Mouse (Mus musculus): ENCODE data around the gene Kcnab3. TPM values are rescaled to one million over a fixed set of nuclear protein-coding genes. Genes with fewer than 3 reads are reported as not detected.
A peak's percentile ranks its signal among the peaks of the same experiment; 100 is the strongest.

Kcnab3 gene
- polyA plus RNA-seq (2014; fragmentation: Nextera tagmentation; extraction: Ambion mirVana) = 3.5 and 3.7 TPM in 2 replicates

GRCm38 (mm10) chr11:69325628-69326407 lies at the start of gene Kcnab3:
Gene Kcnab3, plus strand, starts transcription at chr11:69326258.
- WGBS = 10% methylated on average over 26 of the region's 26 CpGs
- H3K4me1 ChIP-seq (replicated peaks; ENCODE audit: control insufficient read depth, insufficient read depth, low read length) = peaks cover 18% of the 10 kb centered on the region
- peak within 1 kb of the TSS; percentile 82 for H3K4me2 ChIP-seq (ENCODE audit: low read depth, low read length, severe bottlenecking)
- H3K4me3 ChIP-seq (ENCODE audit: low read depth, low read length) = peak within 1 kb of the TSS; percentile 50
- H3K27me3 ChIP-seq (ENCODE audit: control insufficient read depth, insufficient read depth, low read length) = peaks cover 13% of the 10 kb centered on the region; the same call in 1 of the 2 replicates
- DNase-seq (ENCODE audit: low spot score) = peak; percentile 88
- no peaks in the 10 kb centered on the region for H3K9me3 ChIP-seq (ENCODE audit: control insufficient read depth, low read length)
- H3K27ac ChIP-seq (ENCODE audit: low read depth, low read length) = no peak within 1 kb of the TSS
- peak; percentile 68 for ATAC-seq (replicated peaks; ENCODE audit: low FRiP score)
- H3K9ac ChIP-seq (ENCODE audit: low read length) = peak within 1 kb of the TSS; percentile 63
- no peaks in the 10 kb centered on the region for H3K36me3 ChIP-seq (ENCODE audit: control insufficient read depth, insufficient read depth, low read length)

DNA sequence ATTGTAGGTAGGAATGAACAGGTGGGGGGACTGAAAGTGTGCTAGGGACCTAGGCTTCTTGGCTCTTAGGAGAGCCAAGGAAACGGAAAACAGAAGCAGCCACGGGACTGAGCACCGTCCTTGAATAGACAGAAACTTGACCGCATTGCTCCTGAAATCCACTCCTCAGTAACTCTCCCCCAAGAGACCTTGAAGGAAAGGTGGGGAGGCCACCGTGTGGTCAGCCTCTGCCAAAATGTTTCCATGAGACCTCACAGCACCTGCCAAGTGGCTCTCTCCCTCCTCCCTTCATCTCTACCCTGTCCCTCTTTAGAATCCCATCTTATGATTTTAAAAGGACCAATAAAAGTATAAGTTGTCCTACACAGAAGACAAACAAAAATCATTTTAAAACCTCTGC lies 48.8 kb upstream of the Kcnab3 start:
- Histone ChIP-seq H3K4me2 (ENCODE audit: low read depth, low read length, severe bottlenecking) (no peak overlapping the region), H3K4me3 (ENCODE audit: low read depth, low read length) (no peak overlapping the region), H3K9ac (ENCODE audit: low read length) (no peak overlapping the region), H3K36me3 (ENCODE audit: control insufficient read depth, insufficient read depth, low read length) (no peaks in the 10 kb centered on the region), H3K9me3 (ENCODE audit: control insufficient read depth, low read length) (no peaks in the 10 kb centered on the region), H3K4me1 (replicated peaks; ENCODE audit: control insufficient read depth, insufficient read depth, low read length) (no peaks in the 10 kb centered on the region), H3K27me3 (ENCODE audit: control insufficient read depth, insufficient read depth, low read length) (no peaks in the 10 kb centered on the region), H3K27ac (ENCODE audit: low read depth, low read length) (no peak overlapping the region)
- no peak for DNase-seq (ENCODE audit: low spot score)
- 80% methylated on average over 5 of the region's 5 CpGs for WGBS
- ATAC-seq (replicated peaks; ENCODE audit: low FRiP score) = no peak

DNA sequence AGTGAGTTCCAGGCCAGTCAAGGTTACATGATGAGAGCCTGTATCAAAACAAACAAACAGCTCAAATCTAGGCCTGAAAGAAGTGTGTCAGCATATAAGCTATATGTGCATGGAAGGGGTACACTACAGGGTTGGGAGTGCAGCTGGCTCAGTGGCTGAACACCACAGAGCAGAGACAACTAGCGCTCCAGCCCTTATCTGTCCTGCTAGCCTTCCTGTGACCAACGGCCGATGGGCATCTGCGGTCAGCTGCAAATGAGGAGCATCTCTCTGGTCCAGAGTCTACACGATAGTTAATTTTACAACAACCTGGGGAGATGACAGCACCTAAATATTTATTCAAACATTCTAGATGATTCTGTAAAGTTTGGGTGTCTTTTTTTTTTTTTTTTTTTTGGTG lies 34.9 kb upstream of the Kcnab3 start:
- Histone ChIP-seq H3K9me3 (ENCODE audit: control insufficient read depth, low read length) (no peaks in the 10 kb centered on the region), H3K27ac (ENCODE audit: low read depth, low read length) (no peak overlapping the region), H3K4me1 (replicated peaks; ENCODE audit: control insufficient read depth, insufficient read depth, low read length) (no peaks in the 10 kb centered on the region), H3K4me2 (ENCODE audit: low read depth, low read length, severe bottlenecking) (no peak overlapping the region), H3K27me3 (ENCODE audit: control insufficient read depth, insufficient read depth, low read length) (no peaks in the 10 kb centered on the region), H3K9ac (ENCODE audit: low read length) (no peak overlapping the region), H3K4me3 (ENCODE audit: low read depth, low read length) (no peak overlapping the region), H3K36me3 (ENCODE audit: control insufficient read depth, insufficient read depth, low read length) (no peaks in the 10 kb centered on the region)
- DNase-seq (ENCODE audit: low spot score) (no peak), ATAC-seq (replicated peaks; ENCODE audit: low FRiP score) (no peak)
- 96% methylated on average over 5 of the region's 5 CpGs for WGBS

DNA sequence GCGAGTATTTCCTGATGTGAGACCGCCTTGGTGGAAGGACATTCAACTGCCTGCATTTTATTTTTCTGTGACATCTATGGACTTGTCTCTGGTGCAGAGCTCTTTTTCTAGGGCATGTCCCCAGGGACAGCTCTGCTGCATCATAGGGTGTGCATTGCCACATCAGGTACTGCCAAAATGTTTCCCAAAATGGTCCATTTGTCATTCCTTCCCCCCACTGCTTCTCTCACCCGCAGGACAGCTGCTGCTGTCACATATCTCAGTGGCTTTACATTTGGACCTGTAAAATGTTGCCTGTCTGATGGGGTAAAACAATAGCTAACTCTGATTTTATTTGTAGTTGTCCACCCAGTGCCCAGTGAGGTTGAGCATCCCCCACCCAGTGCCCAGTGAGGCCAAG lies 30.8 kb upstream of the Kcnab3 start:
- no peak overlapping the region for H3K9ac ChIP-seq (ENCODE audit: low read length)
- H3K4me2 ChIP-seq (ENCODE audit: low read depth, low read length, severe bottlenecking) = no peak overlapping the region
- no peaks in the 10 kb centered on the region for H3K9me3 ChIP-seq (ENCODE audit: control insufficient read depth, low read length)
- ATAC-seq (replicated peaks; ENCODE audit: low FRiP score) (no peak), DNase-seq (ENCODE audit: low spot score) (no peak)
- no peaks in the 10 kb centered on the region for H3K4me1 ChIP-seq (replicated peaks; ENCODE audit: control insufficient read depth, insufficient read depth, low read length)
- 96% methylated on average over 3 of the region's 3 CpGs for WGBS
- no peaks in the 10 kb centered on the region for H3K36me3 ChIP-seq (ENCODE audit: control insufficient read depth, insufficient read depth, low read length)
- no peaks in the 10 kb centered on the region for H3K27me3 ChIP-seq (ENCODE audit: control insufficient read depth, insufficient read depth, low read length)
- H3K4me3 ChIP-seq (ENCODE audit: low read depth, low read length) = no peak overlapping the region
- no peak overlapping the region for H3K27ac ChIP-seq (ENCODE audit: low read depth, low read length)

DNA sequence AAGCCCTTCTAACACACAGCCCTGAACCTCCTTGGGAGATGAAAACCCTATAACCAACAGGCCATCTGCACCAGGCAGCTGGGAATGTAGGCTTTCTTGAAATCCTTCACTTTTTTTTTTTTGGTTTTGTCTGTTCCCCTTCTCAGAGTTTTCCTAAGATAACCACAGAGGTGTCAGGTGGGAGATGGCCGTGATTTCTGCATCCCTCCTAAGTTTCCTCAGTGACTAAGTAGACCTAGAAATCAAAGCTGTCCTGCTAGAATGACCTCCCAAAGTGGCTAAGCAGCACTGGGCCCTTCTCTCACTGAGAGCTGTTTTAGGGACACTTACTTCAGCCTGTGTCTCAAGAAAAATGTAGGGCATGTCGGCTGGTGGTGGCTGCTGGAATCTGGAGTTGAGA lies 28.3 kb upstream of the Kcnab3 start:
- no peaks in the 10 kb centered on the region for H3K27me3 ChIP-seq (ENCODE audit: control insufficient read depth, insufficient read depth, low read length)
- no peaks in the 10 kb centered on the region for H3K9me3 ChIP-seq (ENCODE audit: control insufficient read depth, low read length)
- H3K36me3 ChIP-seq (ENCODE audit: control insufficient read depth, insufficient read depth, low read length) = peaks cover 3% of the 10 kb centered on the region; the same call in 1 of the 2 replicates
- H3K4me3 ChIP-seq (ENCODE audit: low read depth, low read length) = no peak overlapping the region
- no peak overlapping the region for H3K9ac ChIP-seq (ENCODE audit: low read length)
- no peak overlapping the region for H3K27ac ChIP-seq (ENCODE audit: low read depth, low read length)
- ATAC-seq (replicated peaks; ENCODE audit: low FRiP score) (no peak), DNase-seq (ENCODE audit: low spot score) (no peak)
- no peak overlapping the region for H3K4me2 ChIP-seq (ENCODE audit: low read depth, low read length, severe bottlenecking)
- H3K4me1 ChIP-seq (replicated peaks; ENCODE audit: control insufficient read depth, insufficient read depth, low read length) = no peaks in the 10 kb centered on the region
- 91% methylated on average over 2 of the region's 2 CpGs for WGBS

- WGBS = 68% methylated on average over 7 of the region's 7 CpGs
- no peak overlapping the region for H3K9ac ChIP-seq (ENCODE audit: low read length)
These were observed 27.8 kb upstream of the Kcnab3 start for GRCm38 (mm10) chr11:69298231-69298630.

DNA sequence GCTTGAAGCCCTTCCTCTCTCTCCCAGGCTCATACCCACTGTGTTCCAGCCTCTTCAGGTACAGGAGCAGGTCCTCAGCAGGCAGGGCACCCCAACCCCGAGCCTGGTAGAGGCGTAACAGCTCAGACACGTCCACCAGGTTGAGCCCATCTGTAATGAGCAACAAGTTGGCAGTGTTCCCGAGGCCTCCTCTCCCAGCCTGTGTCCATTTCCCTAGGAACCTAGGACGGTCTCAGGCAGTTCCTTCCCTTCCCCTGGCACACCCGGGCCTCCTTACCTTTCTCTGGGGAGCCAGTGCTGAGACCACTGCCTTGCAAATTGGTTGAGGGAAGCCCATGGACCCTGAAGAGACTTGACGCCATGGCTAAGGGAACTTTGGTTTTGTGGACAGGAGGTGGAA lies 23.2 kb upstream of the Kcnab3 start:
- no peak overlapping the region for H3K4me2 ChIP-seq (ENCODE audit: low read depth, low read length, severe bottlenecking)
- WGBS = 89% methylated on average over 7 of the region's 7 CpGs
- DNase-seq (ENCODE audit: low spot score) (no peak), ATAC-seq (replicated peaks; ENCODE audit: low FRiP score) (no peak)
- no peaks in the 10 kb centered on the region for H3K27me3 ChIP-seq (ENCODE audit: control insufficient read depth, insufficient read depth, low read length)
- H3K4me3 ChIP-seq (ENCODE audit: low read depth, low read length) = no peak overlapping the region
- peaks cover 11% of the 10 kb centered on the region for H3K36me3 ChIP-seq (ENCODE audit: control insufficient read depth, insufficient read depth, low read length)
- no peaks in the 10 kb centered on the region for H3K9me3 ChIP-seq (ENCODE audit: control insufficient read depth, low read length)
- no peaks in the 10 kb centered on the region for H3K4me1 ChIP-seq (replicated peaks; ENCODE audit: control insufficient read depth, insufficient read depth, low read length)
- H3K27ac ChIP-seq (ENCODE audit: low read depth, low read length) = no peak overlapping the region
- no peak overlapping the region for H3K9ac ChIP-seq (ENCODE audit: low read length)

More at GRCm38 (mm10) chr11:69298231-69298630, 27.8 kb upstream of the Kcnab3 start:
- no peaks in the 10 kb centered on the region for H3K9me3 ChIP-seq (ENCODE audit: control insufficient read depth, low read length)
- no peak overlapping the region for H3K4me2 ChIP-seq (ENCODE audit: low read depth, low read length, severe bottlenecking)
- peaks cover 3% of the 10 kb centered on the region; the same call in 1 of the 2 replicates for H3K36me3 ChIP-seq (ENCODE audit: control insufficient read depth, insufficient read depth, low read length)
- H3K27me3 ChIP-seq (ENCODE audit: control insufficient read depth, insufficient read depth, low read length) = no peaks in the 10 kb centered on the region
- ATAC-seq (replicated peaks; ENCODE audit: low FRiP score) (no peak), DNase-seq (ENCODE audit: low spot score) (no peak)
- no peaks in the 10 kb centered on the region for H3K4me1 ChIP-seq (replicated peaks; ENCODE audit: control insufficient read depth, insufficient read depth, low read length)
- H3K27ac ChIP-seq (ENCODE audit: low read depth, low read length) = no peak overlapping the region
- no peak overlapping the region for H3K4me3 ChIP-seq (ENCODE audit: low read depth, low read length)

- Histone ChIP-seq H3K27me3 (ENCODE audit: control insufficient read depth, insufficient read depth, low read length) (no peaks in the 10 kb centered on the region), H3K27ac (ENCODE audit: low read depth, low read length) (no peak overlapping the region), H3K4me3 (ENCODE audit: low read depth, low read length) (no peak overlapping the region), H3K4me1 (replicated peaks; ENCODE audit: control insufficient read depth, insufficient read depth, low read length) (no peaks in the 10 kb centered on the region), H3K9ac (ENCODE audit: low read length) (no peak overlapping the region), H3K36me3 (ENCODE audit: control insufficient read depth, insufficient read depth, low read length) (peaks cover 17% of the 10 kb centered on the region), H3K4me2 (ENCODE audit: low read depth, low read length, severe bottlenecking) (no peak overlapping the region), H3K9me3 (ENCODE audit: control insufficient read depth, low read length) (no peaks in the 10 kb centered on the region)
- 90% methylated on average over 9 of the region's 9 CpGs for WGBS
- DNase-seq (ENCODE audit: low spot score) (peak; percentile 10), ATAC-seq (replicated peaks; ENCODE audit: low FRiP score) (no peak)
These were observed 20.8 kb upstream of the Kcnab3 start for GRCm38 (mm10) chr11:69305291-69305690.

DNA sequence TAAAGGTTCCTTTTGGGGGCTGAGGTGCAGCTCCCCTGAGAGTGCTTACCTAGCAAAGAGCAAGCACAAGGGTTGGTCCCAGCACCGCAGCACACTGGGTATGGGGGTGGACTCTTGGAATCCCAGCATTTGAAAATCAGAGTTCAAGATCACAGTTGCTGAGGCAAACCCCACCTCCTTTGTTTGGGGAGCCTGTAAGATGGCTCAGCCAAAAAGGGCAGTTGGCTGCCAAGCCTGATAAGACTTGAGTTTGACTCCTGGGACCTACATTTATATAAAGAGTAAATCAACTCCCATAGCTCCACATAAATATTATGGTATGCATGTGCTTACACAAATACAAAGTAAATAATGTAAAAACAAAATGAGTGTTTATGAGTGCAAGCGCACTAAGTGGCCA lies 20.0 kb upstream of the Kcnab3 start:
- Histone ChIP-seq H3K27me3 (ENCODE audit: control insufficient read depth, insufficient read depth, low read length) (no peaks in the 10 kb centered on the region), H3K9ac (ENCODE audit: low read length) (no peak overlapping the region), H3K4me1 (replicated peaks; ENCODE audit: control insufficient read depth, insufficient read depth, low read length) (no peaks in the 10 kb centered on the region), H3K4me3 (ENCODE audit: low read depth, low read length) (no peak overlapping the region), H3K9me3 (ENCODE audit: control insufficient read depth, low read length) (no peaks in the 10 kb centered on the region), H3K27ac (ENCODE audit: low read depth, low read length) (no peak overlapping the region), H3K4me2 (ENCODE audit: low read depth, low read length, severe bottlenecking) (no peak overlapping the region), H3K36me3 (ENCODE audit: control insufficient read depth, insufficient read depth, low read length) (peaks cover 17% of the 10 kb centered on the region)
- ATAC-seq (replicated peaks; ENCODE audit: low FRiP score) = no peak
- peak; percentile 36 for DNase-seq (ENCODE audit: low spot score)
- 100% methylated on average over 2 of the region's 2 CpGs for WGBS
